Mouse (Mus musculus) hindbrain, embryonic 12.5 days (tissue): Measurements from ENCODE around the gene Skint7. TPM values are rescaled to one million over a fixed set of nuclear protein-coding genes. Genes with fewer than 3 reads are reported as not detected.
"Not testable (repeated sequence)": the region's sequence is repeated elsewhere in the genome, so short reads cannot be mapped to it uniquely, and the experiment has no call there.

Experiments used
- ATAC-seq: fragments of 200-750 bp; cut with Nextera tagmentation; 2 replicates; pipeline ENCODE4 v1.8.0; 2017; ENCODE audit warnings: moderate TSS enrichment; ENCODE audit not compliant: low FRiP score
- H3K27ac ChIP-seq: fragments of 300-500 bp; sonication (generic); 2 replicates; pipeline ENCODE4 v1.5.1; 2016; ENCODE audit warnings: mild to moderate bottlenecking
- H3K27me3 ChIP-seq: fragments of 300-500 bp; sonication (generic); 2 replicates; pipeline ENCODE4 v1.6.1; 2016; ENCODE audit warnings: mild to moderate bottlenecking
- H3K36me3 ChIP-seq: fragments of 300-500 bp; sonication (generic); 2 replicates; pipeline ENCODE4 v1.6.1; 2016; ENCODE audit warnings: mild to moderate bottlenecking
- H3K4me1 ChIP-seq: fragments of 300-500 bp; sonication (generic); 2 replicates; pipeline ENCODE4 v1.6.1; 2016
- H3K4me2 ChIP-seq: fragments of 300-500 bp; sonication (generic); replicated peaks from 2 replicates; pipeline ENCODE4 v1.6.1; 2016; ENCODE audit warnings: mild to moderate bottlenecking
- H3K4me3 ChIP-seq: fragments of 300-500 bp; sonication (generic); 2 replicates; pipeline ENCODE4 v1.5.1; 2016; ENCODE audit warnings: mild to moderate bottlenecking
- H3K9ac ChIP-seq: fragments of 300-500 bp; sonication (generic); 2 replicates; pipeline ENCODE4 v1.6.1; 2016; ENCODE audit warnings: mild to moderate bottlenecking, moderate library complexity
- H3K9me3 ChIP-seq: fragments of 300-500 bp; sonication (generic); replicated peaks from 2 replicates; pipeline ENCODE4 v1.6.1; 2016; ENCODE audit warnings: mild to moderate bottlenecking
- WGBS: fragments of 180-500 bp; shearing (Covaris S2); methylation state at CpG from one replicate; pipeline ENCODE4 v1.1.7; 2016; 5-methylcytosine and 5-hydroxymethylcytosine counted together
- polyA plus RNA-seq: library from polyadenylated mRNA; unstranded; fragments of >200 nt; fragmentation: Nextera tagmentation; extraction: Ambion mirVana; gene quantifications from 2 replicates; pipeline ENCODE4 v1.2.1, GENCODE M21; 2016

The Skint7 gene
- polyA plus RNA-seq = not detected in 2 replicates

- Histone ChIP-seq H3K9me3 (no peaks in the 10 kb centered on the region), H3K4me3 (no peak within 1 kb of the TSS), H3K4me1 (no peaks in the 10 kb centered on the region), H3K4me2 (no peak within 1 kb of the TSS), H3K9ac (no peak within 1 kb of the TSS), H3K36me3 (no peaks in the 10 kb centered on the region), H3K27me3 (no peaks in the 10 kb centered on the region), H3K27ac (no peak within 1 kb of the TSS)
- 93% methylated on average over 1 of the region's 1 CpGs for WGBS
- ATAC-seq = no peak
Measured at GRCm38 (mm10) chr4:111972623-111973022, at the start of gene Skint7. Skint7 (plus strand) TSS chr4:111972923.

GRCm38 (mm10) chr4:111961309-111961708 is 11.4 kb upstream of the Skint7 start:
- no peaks in the 10 kb centered on the region for H3K4me1 ChIP-seq
- no peaks in the 10 kb centered on the region for H3K36me3 ChIP-seq
- no peak overlapping the region for H3K4me2 ChIP-seq
- WGBS = 32% methylated on average over 1 of the region's 1 CpGs
- H3K27me3 ChIP-seq = no peaks in the 10 kb centered on the region
- H3K27ac ChIP-seq = no peak overlapping the region
- H3K9ac ChIP-seq = no peak overlapping the region
- ATAC-seq = no peak
- H3K9me3 ChIP-seq = no peaks in the 10 kb centered on the region
- H3K4me3 ChIP-seq = no peak overlapping the region

DNA sequence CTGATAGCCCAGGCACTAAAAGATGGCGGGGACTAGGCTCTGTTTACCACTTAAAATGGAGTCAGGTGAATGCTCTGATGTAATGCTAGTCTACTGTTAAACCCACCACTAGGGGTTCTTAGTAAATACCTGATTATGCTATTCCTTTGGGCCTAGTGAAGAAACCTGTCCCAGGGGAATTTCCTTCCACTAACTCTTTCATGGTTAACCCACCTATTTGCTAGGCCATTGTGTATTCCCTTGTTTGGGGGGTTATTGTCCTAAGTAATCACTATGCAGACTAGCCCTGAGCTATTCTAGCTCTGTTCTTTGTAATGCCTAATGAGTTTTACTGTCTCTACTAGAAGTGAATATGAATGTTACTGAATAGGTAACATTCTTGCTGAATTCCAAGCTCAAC is 9.5 kb upstream of the Skint7 start:
- WGBS = 76% methylated on average over 1 of the region's 1 CpGs
- not testable (repeated sequence) for H3K27ac ChIP-seq, H3K9ac ChIP-seq, H3K36me3 ChIP-seq, H3K4me2 ChIP-seq, H3K9me3 ChIP-seq, H3K4me3 ChIP-seq, H3K4me1 ChIP-seq, ATAC-seq, H3K27me3 ChIP-seq

DNA sequence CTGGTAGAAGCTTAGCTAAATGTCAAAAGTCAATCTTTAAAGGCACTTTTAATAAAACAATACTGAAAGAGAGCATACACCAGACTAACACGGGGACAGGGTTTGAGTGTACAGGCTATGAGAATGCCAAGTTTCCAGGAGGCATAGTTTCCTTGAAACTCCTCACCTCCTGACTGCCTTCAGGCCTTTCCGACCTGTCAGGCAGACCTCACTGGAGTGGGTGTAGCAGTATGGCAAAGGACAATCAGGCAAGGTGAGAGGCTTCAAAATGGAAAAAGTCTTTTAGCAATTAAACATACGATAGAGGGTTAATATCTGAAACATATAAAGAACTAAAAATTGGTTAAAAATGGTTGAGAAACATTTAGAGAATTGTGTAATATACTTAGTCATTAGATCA is 9.1 kb upstream of the Skint7 start:
- Histone ChIP-seq H3K9ac (no peak overlapping the region), H3K36me3 (no peaks in the 10 kb centered on the region), H3K4me2 (no peak overlapping the region), H3K9me3 (no peaks in the 10 kb centered on the region), H3K27ac (no peak overlapping the region), H3K4me3 (no peak overlapping the region), H3K27me3 (no peaks in the 10 kb centered on the region), H3K4me1 (no peaks in the 10 kb centered on the region)
- WGBS = 85% methylated on average over 3 of the region's 3 CpGs
- ATAC-seq = no peak

- no peak for ATAC-seq
- Histone ChIP-seq H3K4me2 (no peak within 1 kb of the TSS), H3K4me3 (no peak within 1 kb of the TSS), H3K36me3 (no peaks in the 10 kb centered on the region), H3K9ac (no peak within 1 kb of the TSS), H3K9me3 (0 out of 2 replicates have a peak, but pooled peaks cover 3% of the 10 kb centered on the region), H3K27ac (no peak within 1 kb of the TSS), H3K4me1 (no peaks in the 10 kb centered on the region), H3K27me3 (no peaks in the 10 kb centered on the region)
Measured at GRCm38 (mm10) chr4:112005969-112006368, 33.2 kb downstream of the Skint7 start, which contains the start of gene Skint1. Skint1 (plus strand) TSS chr4:112006269.

Other genes with a start within 250 kb of the Skint7 start
- not detected in 2 replicates for gene Slc5a9, start 70.0 kb upstream of the Skint7 start, polyA plus RNA-seq
- gene Skint8, start 53.5 kb upstream of the Skint7 start, polyA plus RNA-seq = not detected in 2 replicates
- gene Skint1, start 33.3 kb downstream of the Skint7 start, polyA plus RNA-seq = not detected in 2 replicates
- not detected in 2 replicates for gene Skint4, start 99.1 kb downstream of the Skint7 start, polyA plus RNA-seq